Mouse (Mus musculus) liver, embryonic 11.5 days (tissue): ENCODE data around the gene Gla. TPM values are rescaled to one million over a fixed set of nuclear protein-coding genes. Genes with fewer than 3 reads are reported as not detected.

Source experiments
- ATAC-seq: fragments of 200-750 bp; cut with Nextera tagmentation; replicated peaks from 2 replicates; pipeline ENCODE4 v1.8.0; 2017; ENCODE audit warnings: moderate number of reproducible peaks, mild to moderate bottlenecking, moderate TSS enrichment, moderate library complexity; ENCODE audit not compliant: low FRiP score
- DNase-seq: peaks from one replicate; pipeline ENCODE4 v3.0.0-alpha.2; 2017; ENCODE audit warnings: low spot score
- H3K27ac ChIP-seq: fragments of 300-500 bp; sonication (generic); 2 replicates; pipeline ENCODE4 v1.5.1; 2014; ENCODE audit warnings: mild to moderate bottlenecking, low read depth, low read length, control low read depth
- H3K27me3 ChIP-seq: fragments of 300-500 bp; sonication (generic); replicated peaks from 2 replicates; pipeline ENCODE4 v1.6.1; 2014; ENCODE audit warnings: low read length, mixed read lengths; ENCODE audit not compliant: control insufficient read depth, insufficient read depth
- H3K36me3 ChIP-seq: fragments of 300-500 bp; sonication (generic); 2 replicates; pipeline ENCODE4 v1.6.1; 2014; ENCODE audit warnings: mild to moderate bottlenecking, low read length, moderate library complexity, mixed read lengths; ENCODE audit not compliant: control insufficient read depth, insufficient read depth
- H3K4me1 ChIP-seq: fragments of 300-500 bp; sonication (generic); replicated peaks from 2 replicates; pipeline ENCODE4 v1.6.1; 2014; ENCODE audit warnings: low read length, mixed read lengths; ENCODE audit not compliant: control insufficient read depth, insufficient read depth
- H3K4me2 ChIP-seq: fragments of 300-500 bp; sonication (generic); 2 replicates; pipeline ENCODE4 v1.6.1; 2014; ENCODE audit warnings: mild to moderate bottlenecking, control low read depth, moderate library complexity
- H3K4me3 ChIP-seq: fragments of 300-500 bp; sonication (generic); 2 replicates; pipeline ENCODE4 v1.5.1; 2014; ENCODE audit warnings: low read depth, low read length, control low read depth
- H3K9ac ChIP-seq: fragments of 300-500 bp; sonication (generic); 2 replicates; pipeline ENCODE4 v1.6.1; 2014; ENCODE audit warnings: low read depth, low read length, control low read depth
- H3K9me3 ChIP-seq: fragments of 300-500 bp; sonication (generic); 2 replicates; pipeline ENCODE4 v1.6.1; 2016; ENCODE audit warnings: low read length, inconsistent platforms, mixed read lengths; ENCODE audit not compliant: control insufficient read depth
- WGBS: fragments of 180-500 bp; shearing (Covaris S2); extraction: QIAGEN DNeasy Blood & Tissue Kit; methylation state at CpG from one replicate; pipeline ENCODE4 v1.1.7; 2014; 5-methylcytosine and 5-hydroxymethylcytosine counted together
- polyA plus RNA-seq: library from polyadenylated mRNA; unstranded; fragments of >200 nt; fragmentation: Nextera tagmentation; extraction: Ambion mirVana; gene quantifications from 2 replicates; pipeline ENCODE4 v1.2.1, GENCODE M21; 2014

Gene Gla
- polyA plus RNA-seq, 1 experiment from 2014 or later, result 8.9 TPM

GRCm38 (mm10) chrX:134582888-134583669 is 17.8 kb downstream of the Gla start, which contains the start of gene Btk:
Gene Btk, minus strand, starts transcription at chrX:134583570.
- H3K36me3 ChIP-seq, result no peaks in the 10 kb centered on the region
- ATAC-seq (no peak), DNase-seq (no peak)
- peak within 1 kb of the TSS; percentile 55 for H3K4me2 ChIP-seq
- no peaks in the 10 kb centered on the region for H3K9me3 ChIP-seq
- no peaks in the 10 kb centered on the region for H3K4me1 ChIP-seq
- H3K4me3 ChIP-seq, result peak within 1 kb of the TSS; percentile 44
- H3K27me3 ChIP-seq, result no peaks in the 10 kb centered on the region
- H3K27ac ChIP-seq, result peak within 1 kb of the TSS; percentile 71
- 47% methylated on average over 11 of the region's 11 CpGs for WGBS
- H3K9ac ChIP-seq, result peak within 1 kb of the TSS; percentile 68

- ATAC-seq (peak; percentile 51; the same call in 1 of the 2 replicates), DNase-seq (no peak)
- H3K36me3 ChIP-seq, result no peaks in the 10 kb centered on the region
- H3K4me1 ChIP-seq, result no peaks in the 10 kb centered on the region
- no peaks in the 10 kb centered on the region for H3K27me3 ChIP-seq
- H3K9me3 ChIP-seq, result no peaks in the 10 kb centered on the region
- WGBS, result 57% methylated on average over 11 of the region's 11 CpGs
- H3K4me2 ChIP-seq, result peak overlapping the region; percentile 55
- peak overlapping the region; percentile 44 for H3K4me3 ChIP-seq
- peak overlapping the region; percentile 71; the same call in 1 of the 2 replicates for H3K27ac ChIP-seq
- peak overlapping the region; percentile 68 for H3K9ac ChIP-seq
Measured at GRCm38 (mm10) chrX:134582270-134582669, 18.7 kb downstream of the Gla start.

GRCm38 (mm10) chrX:134580528-134581305 is 20.2 kb downstream of the Gla start:
- no peaks in the 10 kb centered on the region for H3K4me1 ChIP-seq
- H3K4me3 ChIP-seq, result peak overlapping the region; percentile 44
- no peaks in the 10 kb centered on the region for H3K36me3 ChIP-seq
- peak overlapping the region; percentile 14; the same call in 1 of the 2 replicates for H3K9ac ChIP-seq
- no peak for ATAC-seq
- H3K9me3 ChIP-seq, result no peaks in the 10 kb centered on the region
- H3K27ac ChIP-seq, result no peak overlapping the region
- no peak for DNase-seq
- WGBS, result 71% methylated on average over 14 of the region's 14 CpGs
- H3K4me2 ChIP-seq, result peak overlapping the region; percentile 58
- H3K27me3 ChIP-seq, result no peaks in the 10 kb centered on the region

- H3K4me1 ChIP-seq, result no peaks in the 10 kb centered on the region
- no peak for ATAC-seq
- H3K4me3 ChIP-seq, result no peak overlapping the region
- H3K27me3 ChIP-seq, result no peaks in the 10 kb centered on the region
- no peak for DNase-seq
- no peak overlapping the region for H3K27ac ChIP-seq
- H3K9ac ChIP-seq, result no peak overlapping the region
- no peak overlapping the region for H3K4me2 ChIP-seq
- H3K9me3 ChIP-seq, result no peaks in the 10 kb centered on the region
- no peaks in the 10 kb centered on the region for H3K36me3 ChIP-seq
- WGBS, result 75% methylated on average over 4 of the region's 4 CpGs
Measured at GRCm38 (mm10) chrX:134577896-134578295, 23.0 kb downstream of the Gla start.

GRCm38 (mm10) chrX:134566536-134567222 is 34.2 kb downstream of the Gla start:
- DNase-seq (no peak), ATAC-seq (no peak)
- 77% methylated on average over 8 of the region's 8 CpGs for WGBS
- Histone ChIP-seq H3K27ac (no peak overlapping the region), H3K9me3 (no peaks in the 10 kb centered on the region), H3K4me2 (no peak overlapping the region), H3K27me3 (no peaks in the 10 kb centered on the region), H3K9ac (no peak overlapping the region), H3K36me3 (no peaks in the 10 kb centered on the region), H3K4me1 (no peaks in the 10 kb centered on the region), H3K4me3 (no peak overlapping the region)

GRCm38 (mm10) chrX:134564326-134564725 is 36.6 kb downstream of the Gla start:
- DNase-seq, result no peak

GRCm38 (mm10) chrX:134554425-134554824 is 46.5 kb downstream of the Gla start:
- Histone ChIP-seq H3K4me1 (no peaks in the 10 kb centered on the region), H3K4me2 (no peak overlapping the region), H3K9ac (no peak overlapping the region), H3K9me3 (no peaks in the 10 kb centered on the region), H3K4me3 (no peak overlapping the region), H3K27me3 (no peaks in the 10 kb centered on the region), H3K27ac (no peak overlapping the region), H3K36me3 (no peaks in the 10 kb centered on the region; the same call in 1 of the 2 replicates)
- no peak for ATAC-seq
- WGBS, result 68% methylated on average over 6 of the region's 6 CpGs
- no peak for DNase-seq

More at GRCm38 (mm10) chrX:134564326-134564725, 36.6 kb downstream of the Gla start:
- peak; percentile 65 for ATAC-seq
- no peaks in the 10 kb centered on the region for H3K4me1 ChIP-seq
- no peaks in the 10 kb centered on the region for H3K36me3 ChIP-seq
- no peaks in the 10 kb centered on the region for H3K27me3 ChIP-seq
- H3K9ac ChIP-seq, result no peak overlapping the region
- H3K4me2 ChIP-seq, result no peak overlapping the region
- 58% methylated on average over 4 of the region's 4 CpGs for WGBS
- no peak overlapping the region for H3K27ac ChIP-seq
- H3K4me3 ChIP-seq, result no peak overlapping the region
- no peaks in the 10 kb centered on the region for H3K9me3 ChIP-seq

GRCm38 (mm10) chrX:134553326-134553725 is 47.6 kb downstream of the Gla start:
- Histone ChIP-seq H3K27ac (no peak overlapping the region), H3K9me3 (no peaks in the 10 kb centered on the region), H3K4me1 (no peaks in the 10 kb centered on the region), H3K9ac (no peak overlapping the region), H3K4me2 (no peak overlapping the region), H3K36me3 (no peaks in the 10 kb centered on the region; the same call in 1 of the 2 replicates), H3K27me3 (no peaks in the 10 kb centered on the region), H3K4me3 (no peak overlapping the region)
- ATAC-seq (no peak), DNase-seq (no peak)
- 79% methylated on average over 4 of the region's 4 CpGs for WGBS
